Mouse (Mus musculus) frontal cortex, adult 2 months (tissue): Measurements from ENCODE around the gene Cep95. TPM values are rescaled to one million over a fixed set of nuclear protein-coding genes. Genes with fewer than 3 reads are reported as not detected.
"Not testable (repeated sequence)": the region's sequence is repeated elsewhere in the genome, so short reads cannot be mapped to it uniquely, and the experiment has no call there.

Experiments used
- DNase-seq, 2 experiments: peaks; one replicate each; pipeline ENCODE4 v3.0.0; 2022; ENCODE audit warnings: low spot score in 1 of 2; ENCODE audit errors: extremely low spot score in 1 of 2
- polyA plus RNA-seq: library from polyadenylated mRNA; depleted of rRNA; stranded (reverse); fragments of >200 nt; gene quantifications from 2 replicates; pipeline ENCODE4 v1.2.3, GENCODE M21; 2012

The Cep95 gene
- polyA plus RNA-seq, 1 experiment, result 23.1 TPM

DNA sequence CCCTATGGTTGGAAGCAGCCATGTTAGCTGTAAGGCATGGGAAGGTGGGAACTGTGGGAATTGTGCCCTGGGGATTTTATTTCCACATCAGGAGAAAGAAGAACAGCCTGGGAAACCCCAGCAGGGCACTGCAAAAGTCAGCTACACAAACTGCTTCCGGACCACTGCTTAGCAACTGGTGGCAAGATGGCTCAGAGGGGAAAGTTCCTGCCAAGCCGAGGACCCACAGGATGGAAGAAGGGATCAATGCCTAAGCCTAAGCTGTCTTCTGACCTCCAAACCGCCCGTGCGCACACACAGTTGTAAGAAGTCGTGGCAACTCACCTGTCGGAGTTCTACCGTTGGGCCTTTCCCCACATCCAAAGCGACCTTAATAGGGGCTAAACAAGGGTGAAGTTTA, 16.0 kb upstream of the Cep95 start:
- no peak for DNase-seq

DNA sequence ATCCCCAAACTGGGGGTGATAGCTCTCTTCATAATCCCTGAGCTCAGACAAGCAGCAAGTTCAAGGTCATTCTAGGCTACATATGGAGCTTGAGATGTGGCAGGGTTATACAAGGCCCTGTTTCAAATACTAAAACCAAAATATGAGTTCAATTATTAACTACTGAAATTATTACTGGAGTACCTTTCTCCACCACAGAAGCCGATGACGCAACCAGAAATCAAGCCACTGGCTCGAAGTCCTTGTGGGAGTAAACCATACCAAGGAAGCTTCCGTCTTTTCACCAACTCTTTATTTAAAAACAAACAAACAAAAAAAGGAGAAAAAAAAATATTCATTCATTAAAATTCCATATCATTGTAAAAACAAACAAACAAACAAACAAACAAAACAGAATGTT, 12.1 kb upstream of the Cep95 start:
- no peak for DNase-seq

DNA sequence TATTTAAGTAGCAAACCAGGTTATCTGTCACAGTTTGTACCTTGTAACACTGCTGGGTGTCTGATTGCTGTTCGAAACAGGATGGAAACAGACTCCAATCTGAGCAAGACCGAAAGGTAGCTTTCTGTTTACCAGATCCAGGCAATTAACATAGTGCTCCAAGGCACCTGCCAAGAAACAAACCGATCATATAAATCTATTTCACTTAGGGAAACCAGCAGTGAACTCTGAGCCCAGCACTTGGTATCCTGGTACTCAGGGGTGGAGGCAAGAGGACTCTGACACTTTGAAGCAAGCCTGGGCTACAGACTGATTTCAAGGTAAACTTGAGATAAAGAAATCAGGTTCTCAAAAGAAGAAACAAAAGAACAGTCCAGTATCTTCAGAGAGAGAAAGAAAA, 11.7 kb upstream of the Cep95 start:
- no peak for DNase-seq

DNA sequence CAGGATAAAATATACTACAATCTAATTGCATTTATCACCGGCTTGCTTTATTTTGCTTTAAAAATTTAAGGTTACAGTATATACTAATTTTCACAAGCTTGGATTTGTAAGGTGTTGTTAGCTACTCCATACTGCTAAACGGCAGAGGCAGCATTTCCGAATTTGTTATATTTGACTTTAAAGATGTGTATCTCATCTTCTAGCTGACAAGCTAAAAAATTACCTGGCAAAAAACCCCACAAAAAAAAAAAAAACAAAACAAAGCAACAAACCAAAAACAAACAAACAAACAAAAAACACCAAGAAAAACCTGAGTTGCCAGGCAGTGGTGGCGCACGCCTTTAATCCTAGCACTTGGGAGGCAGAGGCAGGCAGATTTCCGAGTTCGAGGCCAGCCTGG, 10.9 kb upstream of the Cep95 start:
- DNase-seq, result no peak

DNA sequence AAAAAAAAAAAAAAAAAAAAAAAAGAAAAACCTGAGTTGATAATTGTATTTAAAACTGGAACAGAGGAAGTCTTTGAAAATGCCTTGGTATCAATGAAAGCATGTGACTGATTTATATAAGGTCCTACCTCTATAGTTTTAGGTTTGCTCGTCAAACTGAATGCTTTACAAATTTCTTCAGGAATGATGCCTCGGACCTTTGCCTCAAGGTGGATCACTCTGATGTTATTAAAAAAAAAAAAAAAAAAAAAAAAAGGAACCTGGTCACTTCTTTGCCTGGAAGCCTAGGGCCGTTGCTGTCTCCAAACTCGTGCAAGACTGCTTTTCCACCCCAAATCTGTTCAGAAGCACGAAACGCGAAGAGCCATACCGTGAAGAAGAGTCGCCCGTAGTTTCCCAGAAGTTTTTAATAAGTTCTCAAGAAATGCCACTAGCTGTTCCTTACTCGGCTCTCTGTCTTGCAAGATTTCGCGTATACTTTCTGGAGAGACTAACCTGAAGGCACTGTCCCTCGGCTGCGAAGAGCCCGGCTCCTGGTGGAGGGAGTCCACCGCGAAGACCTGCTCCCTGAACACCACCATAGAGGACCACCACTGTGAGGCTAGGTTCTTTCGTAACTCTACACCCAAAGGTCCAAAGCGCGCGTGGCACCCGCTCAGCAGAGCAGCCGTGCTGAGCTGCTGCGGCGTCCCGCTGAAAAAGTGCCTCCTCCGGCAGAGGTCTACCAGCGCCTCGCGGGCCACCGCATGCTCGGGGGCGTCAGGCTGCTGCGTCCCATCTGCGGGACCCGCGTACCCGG, 10.3 kb upstream of the Cep95 start:
- no peak for DNase-seq

DNA sequence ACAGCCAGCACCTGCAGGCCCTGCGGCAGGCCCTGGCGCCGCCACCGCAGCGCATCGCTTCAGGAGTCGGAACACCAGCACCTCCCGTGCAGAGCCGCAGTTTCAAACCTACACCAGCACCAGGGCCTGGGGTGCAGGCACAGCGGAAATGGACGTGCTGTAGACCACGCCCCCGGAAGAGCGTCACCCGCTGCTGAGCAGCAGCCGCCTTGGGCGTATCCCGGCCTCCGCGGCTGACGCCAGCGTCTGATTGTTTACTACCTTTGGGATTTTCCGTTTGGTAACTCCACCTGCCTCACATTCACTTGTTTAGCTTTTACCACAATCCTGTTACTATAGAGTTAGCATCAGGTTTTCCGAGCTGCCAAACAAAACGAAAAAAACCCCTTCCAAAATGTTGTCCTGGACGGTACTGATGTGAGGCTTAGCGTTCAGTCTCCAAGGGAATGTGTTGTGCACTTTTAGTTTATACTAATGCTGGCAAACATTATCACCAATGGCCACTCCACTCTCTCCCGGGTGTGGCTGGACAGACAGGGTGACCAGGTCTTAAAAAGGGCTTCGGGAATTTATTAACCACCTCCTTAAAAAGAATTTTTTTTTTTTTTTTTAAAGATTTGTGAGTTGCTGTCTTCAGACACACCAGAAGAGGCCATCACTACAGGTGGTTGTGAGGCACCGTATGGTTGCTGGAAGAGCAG, 9.5 kb upstream of the Cep95 start, which contains the start of gene Polg2:
TSS of gene Polg2 (minus strand) at position 150 of the 701 bp plus-strand sequence.
- DNase-seq, result peak; percentile 85 to 92

DNA sequence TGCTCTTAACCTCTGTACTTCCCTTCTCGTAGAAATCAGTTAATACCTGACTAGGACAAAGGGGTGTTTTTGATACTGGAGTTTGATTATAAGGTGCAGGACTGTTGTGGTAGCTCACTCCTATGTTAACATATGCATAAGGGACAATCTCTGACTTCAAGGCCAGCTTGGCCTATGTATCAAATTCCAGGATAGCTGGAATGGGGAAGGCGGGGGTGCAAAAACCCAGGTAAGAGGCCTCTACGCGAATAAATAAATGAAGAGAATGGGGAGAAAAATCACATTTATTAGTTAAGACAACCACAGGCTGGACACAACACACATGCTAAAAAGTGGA, 9.0 kb upstream of the Cep95 start:
- no peak for DNase-seq

DNA sequence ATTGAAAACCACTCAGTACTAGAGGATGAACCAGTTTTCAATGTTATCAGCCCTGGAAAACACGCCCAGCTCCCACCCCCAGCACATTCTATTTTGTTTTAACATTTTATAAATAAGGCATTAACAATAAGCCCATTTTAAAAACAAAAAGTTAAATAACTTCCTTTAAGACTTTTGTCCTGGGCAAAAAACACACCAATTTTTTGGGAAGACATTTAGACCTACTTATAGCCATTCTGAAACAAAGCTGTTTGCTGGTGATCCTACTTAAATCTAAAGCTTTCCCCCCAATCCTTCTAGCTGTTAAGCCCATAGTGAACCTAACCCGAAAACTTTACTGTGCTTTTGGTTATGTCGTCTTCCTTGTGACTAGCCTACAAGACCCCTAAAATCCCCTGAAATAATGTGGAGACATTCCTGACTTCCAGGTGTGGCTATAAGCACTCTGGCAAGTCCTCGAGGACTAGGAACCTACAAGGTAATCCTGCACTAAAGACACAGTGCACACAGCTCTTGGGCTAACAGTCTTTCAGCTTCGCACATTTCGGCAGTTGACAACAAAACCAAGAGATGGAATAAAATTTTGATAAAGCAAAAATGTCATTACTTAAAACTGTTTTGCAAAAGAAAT, 8.3 kb upstream of the Cep95 start:
- DNase-seq, result no peak

DNA sequence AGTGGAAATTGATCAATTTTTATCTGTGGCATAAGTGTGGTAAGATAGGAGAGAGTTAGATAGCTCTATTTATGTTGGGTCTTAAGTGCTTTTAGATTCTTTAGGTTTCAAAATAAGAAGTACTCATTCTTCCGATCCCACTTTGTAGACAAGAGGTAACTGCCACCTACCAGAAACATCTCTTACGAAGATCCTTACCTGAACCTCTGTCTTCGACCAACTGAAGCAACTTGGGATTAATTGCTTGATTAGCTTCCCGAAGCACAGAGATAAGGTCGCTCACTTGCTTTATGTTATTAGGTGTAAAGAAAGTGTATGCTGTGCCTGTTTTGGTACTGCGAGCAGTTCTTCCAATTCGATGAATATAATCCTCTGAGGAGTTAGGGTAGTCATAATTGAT, 6.8 kb upstream of the Cep95 start:
- not testable (repeated sequence) for DNase-seq

DNA sequence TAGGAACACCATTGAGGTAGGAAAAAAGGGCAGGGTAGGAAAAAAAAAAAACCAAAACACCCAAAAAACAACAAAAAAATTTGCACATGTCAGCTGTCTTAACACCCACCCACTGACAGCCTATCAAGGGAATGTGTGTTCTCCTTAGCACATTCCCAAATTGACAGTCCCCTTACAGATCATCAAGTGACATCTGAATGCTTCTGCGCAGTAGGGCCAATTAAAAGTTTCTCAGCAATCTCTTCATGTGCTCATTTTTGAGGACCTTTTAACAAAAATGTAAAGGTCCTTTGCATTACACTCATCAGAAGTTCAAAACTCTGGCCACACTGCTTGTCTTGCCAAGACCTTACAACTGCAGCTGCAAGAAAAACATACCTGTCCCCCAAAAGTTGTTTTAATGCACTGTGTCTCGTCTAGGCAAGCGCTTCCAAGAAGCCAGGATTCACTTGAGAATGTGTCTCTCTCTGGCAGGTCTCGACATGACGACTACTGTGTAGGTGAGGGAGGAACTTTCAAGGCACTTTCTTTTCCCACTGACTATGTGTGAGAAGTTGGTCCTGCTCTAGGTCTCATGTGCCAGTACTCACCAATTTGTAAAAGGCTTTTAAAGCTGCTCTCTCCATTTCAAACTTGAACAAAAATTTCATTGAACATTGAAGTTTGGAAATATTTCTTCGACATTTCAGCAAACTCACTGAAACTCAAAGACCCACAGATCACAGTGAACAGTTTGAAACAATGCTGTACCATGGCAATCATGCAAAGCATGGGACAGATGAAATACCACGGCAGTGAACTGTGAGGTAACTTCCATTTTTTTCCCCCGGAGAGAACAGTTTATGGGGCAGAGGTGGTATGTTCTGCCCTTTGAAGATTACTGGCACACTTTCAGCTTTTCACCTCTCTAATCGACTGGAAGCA, 5.9 kb upstream of the Cep95 start:
- no peak for DNase-seq

DNA sequence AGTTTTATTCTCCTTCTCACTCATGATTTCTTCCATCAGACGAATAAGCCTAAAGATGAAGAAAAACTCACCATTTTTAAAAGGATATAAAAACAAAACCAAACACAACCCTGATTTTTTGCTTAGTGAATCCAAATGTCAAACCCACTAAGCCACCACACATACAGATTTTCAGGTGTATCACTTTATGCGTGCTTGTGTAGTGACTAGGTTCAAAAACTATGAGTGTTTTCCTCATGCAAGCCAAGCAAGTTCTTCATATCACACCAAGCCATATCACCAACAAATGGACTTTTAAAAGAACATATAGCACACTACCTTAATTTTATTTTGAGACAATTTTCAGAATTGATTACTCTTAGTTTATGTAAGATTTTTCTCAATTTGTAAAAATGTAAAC, 4.6 kb upstream of the Cep95 start:
- no peak for DNase-seq

DNA sequence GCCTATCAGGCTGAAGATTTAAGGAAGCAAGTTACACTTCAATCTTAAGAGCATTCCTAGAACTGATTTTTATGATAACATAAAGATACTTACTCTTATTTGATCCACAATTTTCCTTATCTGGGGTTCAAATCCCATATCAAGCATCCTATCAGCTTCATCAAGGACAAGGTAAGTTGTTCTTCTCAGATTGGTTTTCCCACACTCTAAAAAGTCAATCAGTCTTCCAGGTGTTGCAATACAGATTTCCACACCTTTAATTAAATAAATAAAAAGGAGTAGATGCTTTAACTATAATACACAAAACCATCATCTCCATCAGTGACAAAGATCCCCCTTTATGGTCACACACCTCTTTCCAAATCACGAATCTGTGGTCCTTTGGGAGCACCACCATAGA, 4.0 kb upstream of the Cep95 start:
- no peak for DNase-seq

DNA sequence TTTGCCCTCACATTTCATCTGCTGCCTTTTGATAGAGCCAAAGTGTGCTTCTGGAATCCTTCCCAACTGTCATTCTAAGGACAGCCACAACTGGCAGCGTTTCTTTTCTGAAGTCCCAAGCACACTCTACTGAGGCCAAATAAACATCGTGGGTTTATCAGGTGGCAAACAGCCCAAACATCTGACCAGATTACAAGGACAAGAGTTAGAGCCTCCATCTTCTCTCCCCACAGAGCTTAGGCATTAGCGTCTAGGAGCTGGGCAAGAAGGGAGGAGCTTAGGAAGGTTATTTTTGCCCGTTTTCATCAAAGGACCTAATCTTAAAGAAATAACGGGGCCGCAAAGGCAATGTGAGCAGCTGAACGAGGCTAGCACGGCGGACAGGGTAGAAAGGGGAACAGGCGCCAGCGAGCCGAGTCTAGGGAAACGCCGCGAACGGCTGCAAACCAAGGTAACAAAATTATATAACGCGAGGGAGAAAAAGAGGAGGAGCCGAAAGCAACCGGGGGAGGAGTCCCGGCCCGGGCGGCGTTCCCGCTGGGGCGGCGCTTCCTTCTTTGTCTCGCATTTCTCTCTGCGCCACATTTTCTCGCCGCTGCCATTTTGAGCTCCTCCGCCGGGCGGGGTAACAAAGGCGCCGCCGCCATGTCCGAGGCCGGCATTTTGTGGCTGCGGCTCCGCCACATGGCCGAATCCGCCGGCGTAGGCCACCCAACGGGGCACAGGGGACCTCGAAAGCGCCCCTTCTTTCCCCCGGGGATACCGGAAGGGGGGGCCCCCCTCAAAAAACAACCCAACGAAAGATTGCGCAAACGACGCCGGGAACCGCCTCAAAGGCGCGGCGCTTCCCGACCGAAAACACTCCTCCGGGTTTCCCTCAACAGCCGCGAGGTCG, 1.7 kb upstream of the Cep95 start:
- DNase-seq, result peak; percentile 64 to 88

DNA sequence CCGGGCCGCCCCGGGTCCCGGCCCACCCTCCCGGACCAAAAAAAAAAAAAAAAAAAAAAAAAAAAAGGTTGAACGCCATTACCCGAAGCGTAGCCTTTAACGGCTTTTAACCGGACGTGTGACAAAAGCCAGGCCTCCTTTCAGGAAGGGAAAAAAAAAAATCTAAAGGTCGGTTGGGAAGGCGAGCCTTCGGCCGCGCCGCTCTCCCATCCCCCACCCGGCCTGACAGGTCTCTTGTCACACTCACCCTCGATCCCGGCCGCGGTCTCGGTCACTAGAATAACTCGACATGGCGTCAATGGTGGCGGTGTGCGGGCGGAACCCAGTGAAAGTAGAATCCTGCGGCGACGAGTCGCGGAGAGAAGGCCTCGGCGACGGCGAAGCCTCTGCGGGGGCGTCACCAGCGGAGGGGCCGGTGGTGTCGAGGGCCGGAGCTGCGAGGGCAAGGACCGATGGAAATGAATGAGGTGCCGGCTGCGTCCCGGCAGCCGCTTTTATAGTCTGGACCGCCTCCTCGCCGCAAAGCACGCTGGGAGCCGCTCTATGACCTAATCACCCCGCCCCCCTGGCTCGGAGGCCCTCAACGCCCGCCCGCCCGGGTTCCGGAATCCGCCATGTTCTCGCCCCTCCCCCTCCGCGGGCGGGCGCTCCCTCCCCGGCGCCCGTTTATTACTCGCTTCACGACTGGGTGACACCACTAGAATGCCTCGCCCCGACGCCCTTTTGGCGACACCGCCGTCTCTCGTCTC, 852 bp upstream of the Cep95 start:
- DNase-seq, result peak; percentile 94 to 99

DNA sequence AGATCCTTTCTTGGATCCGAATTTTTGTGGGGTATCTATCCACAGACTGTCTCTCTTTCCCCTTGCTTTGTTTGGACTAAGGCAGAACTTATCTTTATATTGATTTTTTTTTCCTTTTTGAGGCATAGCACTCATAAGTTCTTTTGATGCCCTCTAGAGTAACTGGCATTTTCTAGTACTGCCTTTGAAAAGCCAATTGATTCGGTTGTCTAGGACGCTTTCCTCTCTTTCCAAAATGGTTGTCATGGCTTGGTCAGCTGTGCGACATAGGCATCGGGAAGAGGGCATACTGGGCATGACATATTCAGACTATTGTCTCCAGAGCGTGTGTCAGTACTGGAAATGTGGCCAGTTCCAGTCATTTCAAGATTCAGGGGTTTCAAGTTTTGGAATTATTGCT, 597 bp downstream of the Cep95 start:
- no peak for DNase-seq

DNA sequence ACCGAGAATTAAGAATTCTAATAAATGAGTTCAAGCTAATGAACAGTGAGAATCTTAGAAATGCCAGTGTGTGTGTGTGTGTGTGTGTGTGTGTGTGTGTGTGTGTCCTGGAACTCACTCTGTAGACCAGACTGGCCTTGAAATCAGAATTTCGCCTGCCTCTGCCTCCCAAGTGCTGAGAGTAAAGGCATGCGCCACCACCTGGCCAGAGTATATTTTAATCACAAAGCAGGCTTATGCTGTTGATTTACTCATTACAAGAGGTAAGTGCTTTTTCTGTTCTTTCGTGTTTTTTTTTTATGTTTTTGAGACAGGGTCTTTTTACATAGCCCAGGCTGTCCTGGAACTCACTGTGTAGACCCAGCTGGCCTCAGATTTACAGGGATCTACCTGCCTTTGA, 4.8 kb downstream of the Cep95 start:
- DNase-seq, result no peak

DNA sequence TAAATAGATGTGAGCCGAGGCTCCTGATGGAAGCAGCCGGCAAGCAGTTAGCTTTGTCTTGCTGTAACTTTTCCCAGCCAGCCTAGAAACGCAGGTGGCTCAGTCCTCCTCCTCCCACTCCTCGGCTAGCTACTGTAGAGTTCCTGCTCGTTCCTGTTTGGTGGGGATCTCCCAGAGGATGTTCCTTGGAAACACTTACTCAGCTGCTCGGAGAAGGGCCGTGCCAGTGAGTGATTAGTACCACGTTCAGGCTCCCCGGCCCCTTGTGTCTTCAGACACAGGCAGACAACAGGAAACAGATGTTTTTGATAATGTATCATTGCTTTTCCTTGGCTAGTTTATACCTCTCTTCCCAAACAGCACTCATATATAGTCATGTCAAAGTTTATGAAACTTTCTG, 6.6 kb downstream of the Cep95 start:
- no peak for DNase-seq

DNA sequence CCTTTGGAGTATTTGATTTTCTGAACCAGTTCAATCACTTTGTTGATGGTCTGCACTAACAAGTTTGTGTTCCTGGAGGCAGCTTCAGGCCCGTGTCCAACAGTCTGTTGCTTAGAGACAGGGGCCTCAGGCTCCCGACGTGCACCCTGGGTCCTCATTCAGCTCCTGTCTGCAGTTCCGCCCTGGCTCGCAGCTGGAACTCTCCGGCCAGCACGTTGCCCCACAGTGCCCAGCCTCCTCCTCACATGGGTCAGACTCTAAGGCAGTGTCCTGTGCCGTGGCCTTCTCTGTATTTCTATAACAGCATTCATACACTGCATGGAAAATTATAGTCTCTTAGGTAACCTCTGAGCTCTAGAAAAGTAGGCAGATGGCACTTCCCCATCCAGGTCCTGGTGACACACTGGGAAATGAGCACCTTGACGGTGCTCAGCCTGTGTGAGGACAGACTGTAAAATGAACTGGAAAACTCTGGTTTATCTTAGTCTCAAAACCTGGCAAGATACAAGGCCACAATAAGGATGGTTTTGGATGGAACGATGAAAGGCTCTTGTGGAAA, 13.1 kb downstream of the Cep95 start:
- no peak for DNase-seq

DNA sequence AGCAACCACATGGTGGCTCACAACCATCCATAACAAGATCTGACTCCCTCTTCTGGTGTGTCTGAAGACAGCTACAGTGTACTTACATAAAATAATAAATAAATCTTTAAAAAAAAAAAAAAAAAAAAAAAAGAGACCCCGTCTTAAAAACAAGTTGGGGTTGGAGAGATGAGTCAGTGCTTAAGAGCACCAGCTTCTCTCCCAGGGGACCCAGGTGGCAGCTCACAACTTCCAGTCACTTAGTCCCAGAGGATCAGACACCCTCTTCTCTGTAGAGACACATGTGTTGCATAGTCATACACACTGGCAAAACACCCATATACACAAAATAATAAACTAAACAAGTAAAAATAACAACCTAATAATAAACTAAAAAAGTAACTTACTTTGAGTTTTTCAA, 18.4 kb downstream of the Cep95 start:
- DNase-seq, result not testable (repeated sequence)
